Mouse (Mus musculus) brown adipose tissue, adult 24 weeks (tissue): ENCODE results near the gene Dnaaf1. TPM values are rescaled to one million over a fixed set of nuclear protein-coding genes. Genes with fewer than 3 reads are reported as not detected.

Experiments
- H3K27ac ChIP-seq: fragments of 200-500 bp; replicated peaks from 2 replicates; pipeline ENCODE4 v1.5.1; 2012; ENCODE audit warnings: low read depth, mild to moderate bottlenecking, low read length
- H3K4me1 ChIP-seq: fragments of 200-500 bp; 2 replicates; pipeline ENCODE4 v1.6.1; 2012; ENCODE audit warnings: low read length, mixed read lengths; ENCODE audit not compliant: control insufficient read depth, insufficient read depth, insufficient read length
- H3K4me3 ChIP-seq: fragments of 200-500 bp; 2 replicates; pipeline ENCODE4 v1.5.1; 2012; ENCODE audit warnings: low read depth, mild to moderate bottlenecking, low read length, moderate library complexity; ENCODE audit not compliant: insufficient read depth
- polyA plus RNA-seq: library from polyadenylated mRNA; stranded (reverse); fragments of >200 nt; gene quantifications from 2 replicates; pipeline ENCODE4 v1.2.4, GENCODE M21; 2012; ENCODE audit not compliant: missing spikeins, insufficient read depth, insufficient read length

Gene Dnaaf1
- polyA plus RNA-seq, 1 experiment, result not detected

- peaks cover 4% of the 10 kb centered on the region; the same call in 1 of the 2 replicates for H3K4me1 ChIP-seq
- H3K27ac ChIP-seq, result peak within 1 kb of the TSS; percentile 65
- peak within 1 kb of the TSS; percentile 94 for H3K4me3 ChIP-seq
Observed at GRCm38 (mm10) chr8:119558603-119559401, 16.2 kb upstream of the Dnaaf1 start, which contains the start of gene Mbtps1. Gene Mbtps1, minus strand, starts transcription at chr8:119558735.

GRCm38 (mm10) chr8:119559402-119559720 lies 15.7 kb upstream of the Dnaaf1 start:
- H3K4me3 ChIP-seq, result no peak overlapping the region

GRCm38 (mm10) chr8:119563849-119564251 lies 11.2 kb upstream of the Dnaaf1 start:
- H3K4me1 ChIP-seq, result no peaks in the 10 kb centered on the region
- no peak overlapping the region for H3K27ac ChIP-seq
- H3K4me3 ChIP-seq, result no peak overlapping the region

More at GRCm38 (mm10) chr8:119559402-119559720, 15.7 kb upstream of the Dnaaf1 start:
- Histone ChIP-seq H3K4me1 (peaks cover 4% of the 10 kb centered on the region; the same call in 1 of the 2 replicates), H3K27ac (no peak overlapping the region; the same call in 1 of the 2 replicates)

GRCm38 (mm10) chr8:119566367-119566766 lies 8.7 kb upstream of the Dnaaf1 start:
- Histone ChIP-seq H3K4me3 (no peak overlapping the region), H3K4me1 (no peaks in the 10 kb centered on the region), H3K27ac (no peak overlapping the region)

- Histone ChIP-seq H3K4me3 (no peak overlapping the region), H3K27ac (no peak overlapping the region)
Observed at GRCm38 (mm10) chr8:119568251-119568650, 6.8 kb upstream of the Dnaaf1 start.

GRCm38 (mm10) chr8:119568951-119569350 lies 6.1 kb upstream of the Dnaaf1 start:
- H3K4me3 ChIP-seq, result no peak overlapping the region
- H3K27ac ChIP-seq, result no peak overlapping the region
- no peaks in the 10 kb centered on the region for H3K4me1 ChIP-seq

More at GRCm38 (mm10) chr8:119568251-119568650, 6.8 kb upstream of the Dnaaf1 start:
- H3K4me1 ChIP-seq, result no peaks in the 10 kb centered on the region

- H3K4me3 ChIP-seq, result no peak overlapping the region
- no peak overlapping the region for H3K27ac ChIP-seq
- no peaks in the 10 kb centered on the region for H3K4me1 ChIP-seq
Observed at GRCm38 (mm10) chr8:119569881-119570280, 5.2 kb upstream of the Dnaaf1 start.

- Histone ChIP-seq H3K4me1 (no peaks in the 10 kb centered on the region), H3K4me3 (no peak overlapping the region), H3K27ac (no peak overlapping the region)
Observed at GRCm38 (mm10) chr8:119571135-119571534, 3.9 kb upstream of the Dnaaf1 start.

GRCm38 (mm10) chr8:119572411-119572810 lies 2.6 kb upstream of the Dnaaf1 start:
- Histone ChIP-seq H3K4me3 (no peak overlapping the region), H3K4me1 (no peaks in the 10 kb centered on the region)

GRCm38 (mm10) chr8:119575366-119575726 lies 311 bp downstream of the Dnaaf1 start:
- Histone ChIP-seq H3K27ac (no peak overlapping the region), H3K4me1 (no peaks in the 10 kb centered on the region), H3K4me3 (peak overlapping the region; percentile 78)

More at GRCm38 (mm10) chr8:119572411-119572810, 2.6 kb upstream of the Dnaaf1 start:
- H3K27ac ChIP-seq, result no peak overlapping the region

GRCm38 (mm10) chr8:119579096-119579495 lies 4.1 kb downstream of the Dnaaf1 start:
- Histone ChIP-seq H3K27ac (no peak overlapping the region), H3K4me3 (no peak overlapping the region), H3K4me1 (no peaks in the 10 kb centered on the region)

- Histone ChIP-seq H3K27ac (no peak overlapping the region), H3K4me3 (no peak overlapping the region), H3K4me1 (no peaks in the 10 kb centered on the region)
Observed at GRCm38 (mm10) chr8:119580441-119581161, 5.6 kb downstream of the Dnaaf1 start.

GRCm38 (mm10) chr8:119585901-119586300 lies 10.9 kb downstream of the Dnaaf1 start:
- Histone ChIP-seq H3K4me3 (peak overlapping the region; percentile 50), H3K27ac (no peak overlapping the region), H3K4me1 (no peaks in the 10 kb centered on the region)

GRCm38 (mm10) chr8:119588321-119588720 lies 13.3 kb downstream of the Dnaaf1 start:
- H3K27ac ChIP-seq, result no peak overlapping the region
- no peaks in the 10 kb centered on the region for H3K4me1 ChIP-seq
- no peak overlapping the region for H3K4me3 ChIP-seq

- H3K4me1 ChIP-seq, result no peaks in the 10 kb centered on the region
- no peak overlapping the region for H3K27ac ChIP-seq
- no peak overlapping the region for H3K4me3 ChIP-seq
Observed at GRCm38 (mm10) chr8:119588844-119589243, 13.8 kb downstream of the Dnaaf1 start.
